ENCODE assay signal across 23 mouse cellular contexts in genomic region chr19:45788337-45788736, GRCm38 (mm10). TPM values are rescaled to one million over a fixed set of nuclear protein-coding genes. Genes with fewer than 3 reads are reported as not detected.
DNase-seq lines count a peak whose midpoint lies in the region; ATAC-seq and TF ChIP-seq lines count a peak whose summit lies in the region.
"Had no signal": no experiment of that assay in that cellular context is flagged by ENCODE, and none has a peak within 500 bp of the region (broad histone marks: within the 10 kb centered on the region; RNA-seq: fewer than 3 reads in every experiment).

No protein-coding gene starts in this region.

- H3K9ac ChIP-seq in heart, postnatal 0 days (replicated peaks; ENCODE audit: low read depth, low read length) = no peak overlapping the region
- no peak overlapping the region for H3K9ac ChIP-seq in heart, embryonic 11.5 days (ENCODE audit: low read depth, low read length)
- no peak overlapping the region for H3K9ac ChIP-seq in midbrain, embryonic 11.5 days (ENCODE audit: low read length)
- H3K9ac ChIP-seq in midbrain, embryonic 13.5 days (replicated peaks) = no peak overlapping the region
- H3K9ac ChIP-seq: embryonic facial prominence, embryonic 12.5 days; forebrain, embryonic 12.5 days; heart, embryonic 12.5 days; hindbrain, embryonic 12.5 days had no signal

- no peaks in the 10 kb centered on the region for H3K9me3 ChIP-seq in heart, postnatal 0 days (replicated peaks; ENCODE audit: control insufficient read depth, low read length)
- H3K9me3 ChIP-seq in heart, embryonic 11.5 days (replicated peaks; ENCODE audit: control insufficient read depth, low read length) = no peaks in the 10 kb centered on the region
- H3K9me3 ChIP-seq in midbrain, embryonic 11.5 days (ENCODE audit: control insufficient read depth, low read length) = no peaks in the 10 kb centered on the region
- no peaks in the 10 kb centered on the region for H3K9me3 ChIP-seq in midbrain, embryonic 13.5 days
- H3K9me3 ChIP-seq: embryonic facial prominence, embryonic 12.5 days; forebrain, embryonic 12.5 days; heart, embryonic 12.5 days; hindbrain, embryonic 12.5 days had no signal

- TF ChIP-seq CTCF in heart, postnatal 0 days (IDR thresholded peaks at IDR 0.05; ENCODE audit: low read depth) = no peak

- TF ChIP-seq EP300 in heart, postnatal 0 days (IDR thresholded peaks at IDR 0.05; ENCODE audit: low read depth) = no peak

- H3K27ac ChIP-seq in heart, postnatal 0 days (ENCODE audit: low read depth) = no peak overlapping the region
- H3K27ac ChIP-seq in heart, embryonic 11.5 days (ENCODE audit: low read depth, low read length) = no peak overlapping the region
- H3K27ac ChIP-seq in midbrain, embryonic 11.5 days (ENCODE audit: low read depth, low read length) = no peak overlapping the region
- H3K27ac ChIP-seq in midbrain, embryonic 13.5 days = no peak overlapping the region
- H3K27ac ChIP-seq: embryonic facial prominence, embryonic 12.5 days; forebrain, embryonic 12.5 days; hindbrain, embryonic 12.5 days had no signal

- 39% methylated on average over 4 of the region's 4 CpGs for WGBS in heart, postnatal 0 days
- 56% methylated on average over 4 of the region's 4 CpGs for WGBS in heart, embryonic 11.5 days (ENCODE audit: insufficient replicate concordance)
- WGBS in midbrain, embryonic 11.5 days = 95% methylated on average over 4 of the region's 4 CpGs
- WGBS in midbrain, embryonic 13.5 days = 94% methylated on average over 4 of the region's 4 CpGs

- no peaks in the 10 kb centered on the region for H3K4me1 ChIP-seq in heart, postnatal 0 days (ENCODE audit: control insufficient read depth, insufficient read depth)
- H3K4me1 ChIP-seq in heart, embryonic 11.5 days (ENCODE audit: control insufficient read depth, insufficient read depth, low read length) = no peaks in the 10 kb centered on the region
- no peaks in the 10 kb centered on the region for H3K4me1 ChIP-seq in midbrain, embryonic 11.5 days (ENCODE audit: control insufficient read depth, insufficient read depth, low read length)
- peaks cover 9% of the 10 kb centered on the region for H3K4me1 ChIP-seq in midbrain, embryonic 13.5 days (replicated peaks)

- ATAC-seq in heart, postnatal 0 days (ENCODE audit: insufficient read depth, low read depth) = no peak
- ATAC-seq in heart, embryonic 11.5 days (replicated peaks; ENCODE audit: insufficient number of reproducible peaks, low FRiP score, low TSS enrichment) = no peak
- ATAC-seq in midbrain, embryonic 11.5 days (ENCODE audit: low FRiP score) = no peak
- ATAC-seq in midbrain, embryonic 13.5 days = no peak
- ATAC-seq: forebrain, embryonic 16.5 days; hindbrain, embryonic 16.5 days; inflammation-experienced regulatory T-cells, adult 6 months had no signal

- H3K4me2 ChIP-seq in heart, postnatal 0 days (ENCODE audit: low read depth, low read length) = no peak overlapping the region
- no peak overlapping the region for H3K4me2 ChIP-seq in heart, embryonic 11.5 days
- H3K4me2 ChIP-seq in midbrain, embryonic 11.5 days = no peak overlapping the region
- no peak overlapping the region for H3K4me2 ChIP-seq in midbrain, embryonic 13.5 days (replicated peaks)
- H3K4me2 ChIP-seq: embryonic facial prominence, embryonic 12.5 days; forebrain, embryonic 12.5 days; heart, embryonic 12.5 days; hindbrain, embryonic 12.5 days had no signal

- H3K4me3 ChIP-seq in heart, postnatal 0 days (ENCODE audit: low read depth, low read length) = no peak overlapping the region
- H3K4me3 ChIP-seq in heart, embryonic 11.5 days (ENCODE audit: low read depth, low read length) = no peak overlapping the region
- H3K4me3 ChIP-seq in midbrain, embryonic 11.5 days (ENCODE audit: low read depth, low read length) = no peak overlapping the region
- no peak overlapping the region for H3K4me3 ChIP-seq in midbrain, embryonic 13.5 days (replicated peaks)
- H3K4me3 ChIP-seq: embryonic facial prominence, embryonic 12.5 days; forebrain, embryonic 12.5 days; heart, embryonic 12.5 days; hindbrain, embryonic 12.5 days had no signal

- DNase-seq in heart, postnatal 0 days (ENCODE audit: low spot score) = peak; percentile 20
- peak; percentile 53 for DNase-seq in midbrain, embryonic 11.5 days (ENCODE audit: low spot score, missing footprints)
- peak; percentile 55 for DNase-seq in NIH3T3 (ENCODE audit: low read depth)
- DNase-seq in ovary, postnatal 10 days (ENCODE audit: low spot score) = no peak
- DNase-seq: adrenal gland, postnatal 14 days; cerebellum, adult 11-12 months; cerebellum, adult 9-10 months; cerebellum, postnatal 36 days; gastrocnemius, postnatal 10 days; heart, adult 18-20 months; heart, postnatal 4 days had no signal

- no peaks in the 10 kb centered on the region for H3K36me3 ChIP-seq in heart, postnatal 0 days (replicated peaks; ENCODE audit: control insufficient read depth, insufficient read depth, low read length)
- no peaks in the 10 kb centered on the region for H3K36me3 ChIP-seq in heart, embryonic 11.5 days (ENCODE audit: control insufficient read depth, insufficient read depth, low read length)
- H3K36me3 ChIP-seq in midbrain, embryonic 11.5 days (ENCODE audit: control insufficient read depth, insufficient read depth, low read length) = no peaks in the 10 kb centered on the region
- H3K36me3 ChIP-seq in midbrain, embryonic 13.5 days = no peaks in the 10 kb centered on the region
- H3K36me3 ChIP-seq: embryonic facial prominence, embryonic 12.5 days; forebrain, embryonic 12.5 days; heart, embryonic 12.5 days; hindbrain, embryonic 12.5 days had no signal

- H3K27me3 ChIP-seq in heart, postnatal 0 days (ENCODE audit: control insufficient read depth, insufficient read depth, low read length) = no peaks in the 10 kb centered on the region
- 0 out of 2 replicates have a peak, but pooled peaks cover 2% of the 10 kb centered on the region for H3K27me3 ChIP-seq in heart, embryonic 11.5 days (ENCODE audit: control insufficient read depth, insufficient read depth, low read length)
- H3K27me3 ChIP-seq in midbrain, embryonic 11.5 days (ENCODE audit: control insufficient read depth, insufficient read depth, low read length) = no peaks in the 10 kb centered on the region
- H3K27me3 ChIP-seq in midbrain, embryonic 13.5 days = no peaks in the 10 kb centered on the region
- H3K27me3 ChIP-seq: CH12.LX; embryonic facial prominence, embryonic 12.5 days; forebrain, embryonic 12.5 days; heart, embryonic 12.5 days; hindbrain, embryonic 12.5 days had no signal

RNA-seq across cellular contexts. Expression of gene Mgea5, which starts 4.7 kb away (rescaled TPM):
- 75.8 and 84.5 TPM in 2 replicates for total RNA-seq in heart, postnatal 0 days (2014; rRNA removed; ENCODE audit: low replicate concordance)
- 19.9 and 21.1 TPM in 2 replicates for polyA plus RNA-seq in heart, postnatal 0 days (2015; fragmentation: Nextera tagmentation; extraction: Ambion mirVana)
- 40.2 and 48.3 TPM in 2 replicates for polyA plus RNA-seq in heart, embryonic 11.5 days (2014; fragmentation: Nextera tagmentation; extraction: Ambion mirVana)
- 68.8 and 78.9 TPM in 2 replicates for polyA plus RNA-seq in midbrain, embryonic 11.5 days (2014; fragmentation: Nextera tagmentation; extraction: Ambion mirVana)
- polyA plus RNA-seq in midbrain, embryonic 13.5 days (2015; fragmentation: Nextera tagmentation; extraction: Ambion mirVana) = 96.2 and 102 TPM in 2 replicates

RNA-seq across cellular contexts. Expression of gene Kcnip2, which starts 27.5 kb away (rescaled TPM):
- 81.7 and 90.6 TPM in 2 replicates for total RNA-seq in heart, postnatal 0 days (2014; rRNA removed; ENCODE audit: low replicate concordance)
- polyA plus RNA-seq in heart, postnatal 0 days (2015; fragmentation: Nextera tagmentation; extraction: Ambion mirVana) = 41.8 and 44.5 TPM in 2 replicates
- 0.45 and 0.66 TPM in 2 replicates for polyA plus RNA-seq in heart, embryonic 11.5 days (2014; fragmentation: Nextera tagmentation; extraction: Ambion mirVana)
- polyA plus RNA-seq in midbrain, embryonic 11.5 days (2014; fragmentation: Nextera tagmentation; extraction: Ambion mirVana) = 0.66 and 1.0 TPM in 2 replicates
- 2.8 and 3.0 TPM in 2 replicates for polyA plus RNA-seq in midbrain, embryonic 13.5 days (2015; fragmentation: Nextera tagmentation; extraction: Ambion mirVana)
- total RNA-seq: CH12.LX had no signal

RNA-seq across cellular contexts. Expression of gene Npm3, which starts 38.9 kb away (rescaled TPM):
- total RNA-seq in heart, postnatal 0 days (2014; rRNA removed; ENCODE audit: low replicate concordance) = 38.2 and 43.3 TPM in 2 replicates
- 7.6 TPM in 2 replicates for polyA plus RNA-seq in heart, postnatal 0 days (2015; fragmentation: Nextera tagmentation; extraction: Ambion mirVana)
- 11.4 and 13.6 TPM in 2 replicates for polyA plus RNA-seq in heart, embryonic 11.5 days (2014; fragmentation: Nextera tagmentation; extraction: Ambion mirVana)
- 9.3 and 10.4 TPM in 2 replicates for polyA plus RNA-seq in midbrain, embryonic 11.5 days (2014; fragmentation: Nextera tagmentation; extraction: Ambion mirVana)
- 6.2 and 7.8 TPM in 2 replicates for polyA plus RNA-seq in midbrain, embryonic 13.5 days (2015; fragmentation: Nextera tagmentation; extraction: Ambion mirVana)

RNA-seq across cellular contexts. Expression of gene Fgf8, which starts 45.6 kb away (rescaled TPM):
- total RNA-seq in heart, postnatal 0 days (2014; rRNA removed; ENCODE audit: low replicate concordance) = not detected in 2 replicates
- polyA plus RNA-seq in heart, postnatal 0 days (2015; fragmentation: Nextera tagmentation; extraction: Ambion mirVana) = not detected in 2 replicates
- polyA plus RNA-seq in heart, embryonic 11.5 days (2014; fragmentation: Nextera tagmentation; extraction: Ambion mirVana) = 0.66 and 0.73 TPM in 2 replicates
- polyA plus RNA-seq in midbrain, embryonic 11.5 days (2014; fragmentation: Nextera tagmentation; extraction: Ambion mirVana) = 8.5 and 11.4 TPM in 2 replicates
- polyA plus RNA-seq in midbrain, embryonic 13.5 days (2015; fragmentation: Nextera tagmentation; extraction: Ambion mirVana) = 2.1 and 2.8 TPM in 2 replicates
- total RNA-seq: adrenal gland, postnatal 14 days; CH12.LX; gastrocnemius, postnatal 10 days; gastrocnemius, postnatal 4 days; heart, adult 18-20 months had no signal
- polyA plus RNA-seq: frontal cortex, adult 2 months; heart, embryonic 12.5 days; inflammation-experienced regulatory T-cells, adult 6 months had no signal

Comparison
In these comparisons a context has a peak if more than half of its experiments do, and no peak if none do; other contexts are left out.
1. RNA of gene Kcnip2, which starts 27.5 kb away (polyA plus RNA-seq): 41.8 to 44.5 TPM in heart, postnatal 0 days; 2.8 to 3.0 TPM in midbrain, embryonic 13.5 days, 0.45 to 0.66 TPM in heart, embryonic 11.5 days and 0.66 to 1.0 TPM in midbrain, embryonic 11.5 days; every median in the first group is over 10 times any median in the second.